In the genomic region with DNA sequence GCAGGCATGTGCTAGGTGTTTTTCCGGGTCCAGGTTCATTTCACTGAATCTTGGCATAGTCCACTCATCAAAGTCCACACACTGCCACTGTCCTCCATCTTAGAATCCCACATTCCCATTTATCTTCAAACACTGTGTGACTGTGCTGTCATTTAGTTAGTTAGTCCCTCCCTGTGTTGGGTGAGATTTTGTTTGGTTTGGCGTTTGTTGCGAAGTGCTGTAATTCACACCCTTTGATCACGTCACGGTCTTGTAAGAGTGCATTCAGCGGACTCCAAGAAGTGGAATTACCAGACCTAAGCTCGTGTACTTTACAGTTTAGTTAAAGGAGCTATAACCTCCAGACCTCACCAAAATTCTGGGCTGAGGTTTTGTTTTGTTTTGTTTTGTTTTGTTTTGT, we compare ENCODE assay signal across 22 mouse cellular contexts. TPM values are rescaled to one million over a fixed set of nuclear protein-coding genes. Genes with fewer than 3 reads are reported as not detected.
DNase-seq lines count a peak whose midpoint lies in the region; ATAC-seq lines count a peak whose summit lies in the region.
"Had no signal": no experiment of that assay in that cellular context is flagged by ENCODE, and none has a peak within 500 bp of the region (broad histone marks: within the 10 kb centered on the region; RNA-seq: fewer than 3 reads in every experiment).

No protein-coding gene starts in this region.

- WGBS in kidney, embryonic 14.5 days = 15% methylated on average over 7 of the region's 7 CpGs
- 14% methylated on average over 7 of the region's 7 CpGs for WGBS in kidney, embryonic 16.5 days

- H3K27ac ChIP-seq in kidney, embryonic 14.5 days (ENCODE audit: low read depth, low read length) = no peak overlapping the region
- H3K27ac ChIP-seq in kidney, embryonic 16.5 days (ENCODE audit: low read length) = no peak overlapping the region
- H3K27ac ChIP-seq: embryonic facial prominence, embryonic 12.5 days; embryonic facial prominence, embryonic 15.5 days; forebrain, embryonic 10.5 days; forebrain, embryonic 12.5 days had no signal

- no peak for DNase-seq in kidney, postnatal 4 days
- no peak for DNase-seq in kidney, postnatal 25 days
- DNase-seq: adrenal gland, adult 2 months; adrenal gland, postnatal 10 days; adrenal gland, postnatal 25 days; cerebellum, adult 11 months; cerebellum, adult 18-20 months; cerebellum, adult 8-10 months; cerebellum, adult 9-11 months; cerebellum, postnatal 14 days; cerebellum, postnatal 36 days; embryo, embryonic 11 days had no signal

- no peaks in the 10 kb centered on the region for H3K4me1 ChIP-seq in kidney, embryonic 14.5 days (ENCODE audit: control insufficient read depth, insufficient read depth, low read length)
- H3K4me1 ChIP-seq in kidney, embryonic 16.5 days (ENCODE audit: insufficient read depth, low read length) = no peaks in the 10 kb centered on the region
- H3K4me1 ChIP-seq: embryonic facial prominence, embryonic 12.5 days; embryonic facial prominence, embryonic 15.5 days; forebrain, embryonic 10.5 days; forebrain, embryonic 12.5 days had no signal

- H3K9me3 ChIP-seq in kidney, embryonic 14.5 days (ENCODE audit: control insufficient read depth, low read length) = no peaks in the 10 kb centered on the region
- H3K9me3 ChIP-seq in kidney, embryonic 16.5 days (ENCODE audit: low read length) = no peaks in the 10 kb centered on the region
- H3K9me3 ChIP-seq: embryonic facial prominence, embryonic 12.5 days; embryonic facial prominence, embryonic 15.5 days; forebrain, embryonic 10.5 days; forebrain, embryonic 12.5 days had no signal

- no peaks in the 10 kb centered on the region for H3K27me3 ChIP-seq in kidney, embryonic 14.5 days (ENCODE audit: control insufficient read depth, insufficient read depth, low read length)
- H3K27me3 ChIP-seq in kidney, embryonic 16.5 days (ENCODE audit: insufficient read depth, low read length) = no peaks in the 10 kb centered on the region
- H3K27me3 ChIP-seq: embryonic facial prominence, embryonic 12.5 days; embryonic facial prominence, embryonic 15.5 days; forebrain, embryonic 12.5 days had no signal

- no peak overlapping the region for H3K9ac ChIP-seq in kidney, embryonic 14.5 days (ENCODE audit: low read depth, low read length)
- H3K9ac ChIP-seq in kidney, embryonic 16.5 days (replicated peaks; ENCODE audit: low read length) = no peak overlapping the region
- H3K9ac ChIP-seq: embryonic facial prominence, embryonic 12.5 days; embryonic facial prominence, embryonic 15.5 days; forebrain, embryonic 12.5 days had no signal

- ATAC-seq in kidney, embryonic 14.5 days (ENCODE audit: low FRiP score, low TSS enrichment) = peak; percentile 79; the same call in 1 of the 2 replicates
- ATAC-seq in kidney, embryonic 16.5 days (ENCODE audit: low FRiP score, low TSS enrichment) = peak; percentile 81; the same call in 1 of the 2 replicates
- ATAC-seq: forebrain, embryonic 14.5 days; forebrain, embryonic 16.5 days had no signal

- no peak overlapping the region for H3K4me3 ChIP-seq in kidney, embryonic 14.5 days (ENCODE audit: low read length)
- no peak overlapping the region for H3K4me3 ChIP-seq in kidney, embryonic 16.5 days (ENCODE audit: low read length)
- H3K4me3 ChIP-seq: embryonic facial prominence, embryonic 12.5 days; embryonic facial prominence, embryonic 15.5 days; erythroblast, embryonic 14.5 days; forebrain, embryonic 10.5 days; forebrain, embryonic 12.5 days had no signal

- H3K4me2 ChIP-seq in kidney, embryonic 14.5 days (replicated peaks; ENCODE audit: low read depth, low read length) = no peak overlapping the region
- no peak overlapping the region for H3K4me2 ChIP-seq in kidney, embryonic 16.5 days (replicated peaks; ENCODE audit: low read depth, low read length)
- H3K4me2 ChIP-seq: embryonic facial prominence, embryonic 12.5 days; embryonic facial prominence, embryonic 15.5 days; forebrain, embryonic 12.5 days had no signal

- H3K36me3 ChIP-seq in kidney, embryonic 14.5 days (ENCODE audit: control insufficient read depth, insufficient read depth, low read length) = no peaks in the 10 kb centered on the region
- no peaks in the 10 kb centered on the region for H3K36me3 ChIP-seq in kidney, embryonic 16.5 days (ENCODE audit: insufficient read depth, low read length)
- H3K36me3 ChIP-seq: embryonic facial prominence, embryonic 12.5 days; embryonic facial prominence, embryonic 15.5 days; forebrain, embryonic 10.5 days; forebrain, embryonic 12.5 days had no signal

RNA-seq across cellular contexts. Expression of a gene that starts 45.3 kb away (rescaled TPM):
- polyA plus RNA-seq in kidney, embryonic 14.5 days (2014; fragmentation: Nextera tagmentation; extraction: Ambion mirVana) = 0.14 TPM in 1 of 2 replicates, not detected in the other
- 0.40 TPM in 1 of 2 replicates, not detected in the other for polyA plus RNA-seq in kidney, embryonic 16.5 days (2015; fragmentation: Nextera tagmentation; extraction: Ambion mirVana)
- polyA plus RNA-seq: C2C12; erythroblast, embryonic 14.5 days had no signal
